Mouse (Mus musculus) heart, embryonic 16.5 days (tissue): ENCODE measurements around the gene Ppfia3. TPM values are rescaled to one million over a fixed set of nuclear protein-coding genes. Genes with fewer than 3 reads are reported as not detected.
"Not testable (repeated sequence)": the region's sequence is repeated elsewhere in the genome, so short reads cannot be mapped to it uniquely, and the experiment has no call there.

Source experiments
- ATAC-seq: fragments of 200-750 bp; cut with Nextera tagmentation; replicated peaks from 2 replicates; pipeline ENCODE4 v1.8.0; 2017; ENCODE audit warnings: moderate number of reproducible peaks; ENCODE audit not compliant: insufficient read depth, low FRiP score; ENCODE audit errors: extremely low read depth
- H3K27ac ChIP-seq: fragments of 300-500 bp; sonication (generic); 2 replicates; pipeline ENCODE4 v1.5.1; 2014; ENCODE audit warnings: mild to moderate bottlenecking, low read length, control low read depth, moderate library complexity
- H3K27me3 ChIP-seq: fragments of 300-500 bp; sonication (generic); 2 replicates; pipeline ENCODE4 v1.6.1; 2014; ENCODE audit warnings: low read length, mixed read lengths; ENCODE audit not compliant: control insufficient read depth, insufficient read depth
- H3K36me3 ChIP-seq: fragments of 300-500 bp; sonication (generic); 2 replicates; pipeline ENCODE4 v1.6.1; 2014; ENCODE audit not compliant: control insufficient read depth, insufficient read depth
- H3K4me1 ChIP-seq: fragments of 300-500 bp; sonication (generic); 2 replicates; pipeline ENCODE4 v1.6.1; 2014; ENCODE audit warnings: low read length, mixed read lengths; ENCODE audit not compliant: control insufficient read depth, insufficient read depth
- H3K4me2 ChIP-seq: fragments of 300-500 bp; sonication (generic); 2 replicates; pipeline ENCODE4 v1.6.1; 2014; ENCODE audit warnings: low read depth, mild to moderate bottlenecking, control low read depth, low read length
- H3K4me3 ChIP-seq: fragments of 300-500 bp; sonication (generic); 2 replicates; pipeline ENCODE4 v1.5.1; 2014; ENCODE audit warnings: mild to moderate bottlenecking, control low read depth, low read length
- H3K9ac ChIP-seq: fragments of 300-500 bp; sonication (generic); 2 replicates; pipeline ENCODE4 v1.6.1; 2014; ENCODE audit warnings: low read length, control low read depth
- H3K9me3 ChIP-seq: fragments of 300-500 bp; sonication (generic); replicated peaks from 2 replicates; pipeline ENCODE4 v1.6.1; 2016; ENCODE audit warnings: low read length; ENCODE audit not compliant: control insufficient read depth
- WGBS: fragments of 180-500 bp; shearing (Covaris S2); extraction: QIAGEN DNeasy Blood & Tissue Kit; methylation state at CpG from one replicate; pipeline ENCODE4 v1.1.7; 2014; 5-methylcytosine and 5-hydroxymethylcytosine counted together
- polyA plus RNA-seq: library from polyadenylated mRNA; unstranded; fragments of >200 nt; fragmentation: Nextera tagmentation; extraction: Ambion mirVana; gene quantifications from 2 replicates; pipeline ENCODE4 v1.2.1, GENCODE M21; 2015

The Ppfia3 gene
- polyA plus RNA-seq, 1 experiment from 2014 or later, result 1.5 TPM

DNA sequence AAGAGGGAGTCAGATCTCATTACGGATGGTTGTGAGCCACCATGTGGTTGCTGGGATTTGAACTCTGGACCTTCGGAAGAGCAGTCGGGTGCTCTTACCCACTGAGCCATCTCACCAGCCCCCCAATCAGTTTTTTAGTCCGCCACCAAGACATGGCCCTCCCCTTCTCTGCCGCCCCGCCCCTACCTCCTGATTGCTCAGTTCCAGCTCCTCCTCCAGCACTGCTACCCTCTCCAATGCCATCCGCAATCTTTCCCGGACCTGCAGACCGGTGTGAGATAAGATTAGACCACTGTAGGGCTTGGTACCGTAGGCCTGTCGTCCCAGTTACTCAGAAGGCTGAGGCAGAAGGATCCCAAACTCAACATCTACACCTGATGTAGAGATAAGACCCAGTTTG is 7.7 kb downstream of the Ppfia3 start:
- H3K36me3 ChIP-seq, H3K4me3 ChIP-seq, H3K9me3 ChIP-seq, ATAC-seq, H3K4me1 ChIP-seq, H3K27ac ChIP-seq, H3K4me2 ChIP-seq, H3K9ac ChIP-seq: not testable (repeated sequence)
- 42% methylated on average over 9 of the region's 11 CpGs for WGBS
- H3K27me3 ChIP-seq, result peaks cover 46% of the 10 kb centered on the region

DNA sequence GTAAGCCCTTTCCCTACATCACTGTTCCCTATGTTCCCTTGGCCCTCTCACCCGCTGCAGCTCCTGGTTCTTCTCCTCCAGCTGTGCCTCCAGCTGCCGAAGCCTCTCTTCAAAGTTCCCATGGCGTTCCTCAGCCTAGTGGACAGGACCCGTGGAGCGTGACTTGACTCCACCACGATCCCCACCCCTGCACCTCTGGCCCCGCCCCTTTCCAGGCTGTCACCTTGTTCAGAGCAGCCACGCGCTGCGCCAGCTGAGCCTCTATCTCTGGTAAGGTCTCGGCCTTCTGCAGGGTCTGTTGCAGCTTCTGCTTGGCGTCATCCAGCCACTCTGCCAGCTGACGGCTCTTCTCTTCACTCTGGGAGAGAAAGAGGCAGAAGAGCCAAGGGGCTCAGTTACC is 10.7 kb downstream of the Ppfia3 start:
- H3K4me1 ChIP-seq, result no peaks in the 10 kb centered on the region
- peaks cover 22% of the 10 kb centered on the region for H3K27me3 ChIP-seq
- H3K4me2 ChIP-seq, result no peak overlapping the region
- H3K9me3 ChIP-seq, result no peaks in the 10 kb centered on the region
- no peak overlapping the region for H3K9ac ChIP-seq
- no peaks in the 10 kb centered on the region for H3K36me3 ChIP-seq
- WGBS, result 31% methylated on average over 13 of the region's 13 CpGs
- H3K27ac ChIP-seq, result no peak overlapping the region
- ATAC-seq, result no peak
- H3K4me3 ChIP-seq, result no peak overlapping the region

DNA sequence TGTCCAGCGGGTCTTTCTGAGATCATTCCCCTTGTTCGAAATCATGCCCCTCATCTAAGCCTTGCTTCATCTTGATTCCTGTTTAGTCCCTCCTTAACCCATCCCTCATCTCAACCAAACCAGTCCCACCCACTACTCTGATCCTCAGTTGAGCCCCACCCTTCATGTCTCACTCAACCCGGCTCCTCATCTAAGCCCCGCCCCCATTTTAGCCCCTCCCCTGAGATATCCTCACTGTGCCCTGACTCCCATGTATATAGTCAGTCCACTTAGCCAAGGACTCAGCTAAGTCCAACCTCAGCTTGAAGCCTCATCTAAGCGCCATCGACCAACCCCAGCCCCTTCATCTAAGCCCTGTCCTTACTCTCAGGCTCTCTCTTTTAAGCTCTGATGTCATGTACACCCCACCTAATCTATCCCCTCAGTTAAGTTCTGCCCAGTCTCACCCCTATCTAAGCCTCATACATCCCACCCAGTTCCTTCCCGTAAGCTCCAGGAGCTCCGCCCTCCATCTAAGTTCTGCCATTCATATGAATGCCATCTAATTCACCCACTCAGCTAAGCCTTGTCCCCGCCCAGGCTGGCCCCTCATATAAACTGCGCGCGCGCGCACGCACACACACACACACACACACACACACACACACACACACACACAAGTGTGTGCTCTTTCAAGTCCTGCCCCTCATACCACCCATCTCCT is 11.3 kb downstream of the Ppfia3 start:
- Histone ChIP-seq H3K36me3 (no peaks in the 10 kb centered on the region), H3K4me2 (no peak overlapping the region), H3K27me3 (peaks cover 16% of the 10 kb centered on the region), H3K4me1 (no peaks in the 10 kb centered on the region), H3K27ac (no peak overlapping the region), H3K9ac (no peak overlapping the region), H3K4me3 (no peak overlapping the region), H3K9me3 (no peaks in the 10 kb centered on the region)
- no peak for ATAC-seq
- WGBS, result 63% methylated on average over 15 of the region's 15 CpGs

DNA sequence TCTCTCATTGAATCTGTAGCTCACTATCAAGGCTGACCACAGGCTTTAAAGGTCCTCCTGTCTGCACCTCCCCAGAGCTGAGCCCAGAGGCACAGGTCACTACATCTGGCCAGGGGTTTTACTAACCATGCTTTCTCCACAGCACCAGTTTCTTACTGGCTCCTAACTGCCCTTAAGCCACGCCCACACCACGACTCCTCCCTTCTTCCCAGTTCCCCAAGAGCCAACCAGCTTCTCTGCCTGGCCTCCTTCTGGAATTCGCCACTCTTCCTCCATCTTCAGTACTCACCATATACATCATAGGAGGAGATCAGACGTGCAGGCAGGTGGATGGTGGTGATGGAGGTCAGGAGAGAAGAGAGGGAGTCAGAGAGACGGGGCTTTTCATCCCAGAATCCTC is 13.8 kb downstream of the Ppfia3 start:
- H3K9ac ChIP-seq, result no peak overlapping the region
- H3K36me3 ChIP-seq, result no peaks in the 10 kb centered on the region
- peaks cover 9% of the 10 kb centered on the region; the same call in 1 of the 2 replicates for H3K27me3 ChIP-seq

DNA sequence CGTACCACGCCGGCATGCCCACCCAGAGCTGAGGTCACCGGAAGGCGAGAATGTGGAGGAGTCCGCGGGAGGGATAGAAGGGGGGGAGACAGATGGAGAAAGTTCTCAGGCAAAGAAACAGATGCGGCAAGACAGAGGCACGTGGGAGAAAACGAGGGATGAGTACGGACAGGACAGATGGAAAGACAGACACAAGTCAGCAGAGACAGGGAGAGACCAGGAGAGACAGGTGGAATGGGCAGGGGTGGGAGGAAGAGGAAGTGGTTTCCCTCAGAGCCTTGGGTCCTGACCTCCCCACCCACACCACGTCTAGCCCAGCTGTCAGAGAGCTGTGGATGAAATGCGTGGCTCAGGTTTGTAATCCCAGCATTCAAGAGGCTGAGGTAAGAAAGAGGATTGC is 19.9 kb downstream of the Ppfia3 start:
- Histone ChIP-seq H3K4me3 (no peak overlapping the region), H3K36me3 (no peaks in the 10 kb centered on the region), H3K27me3 (peaks cover 6% of the 10 kb centered on the region; the same call in 1 of the 2 replicates), H3K4me1 (no peaks in the 10 kb centered on the region), H3K27ac (no peak overlapping the region), H3K4me2 (no peak overlapping the region), H3K9ac (no peak overlapping the region), H3K9me3 (no peaks in the 10 kb centered on the region)
- no peak for ATAC-seq
- WGBS, result 66% methylated on average over 13 of the region's 13 CpGs

More for the DNA sequence above, 13.8 kb downstream of the Ppfia3 start:
- H3K4me2 ChIP-seq, result no peak overlapping the region
- no peak overlapping the region for H3K4me3 ChIP-seq
- H3K9me3 ChIP-seq, result no peaks in the 10 kb centered on the region
- WGBS, result 24% methylated on average over 5 of the region's 5 CpGs
- H3K4me1 ChIP-seq, result no peaks in the 10 kb centered on the region
- no peak for ATAC-seq
- no peak overlapping the region for H3K27ac ChIP-seq

DNA sequence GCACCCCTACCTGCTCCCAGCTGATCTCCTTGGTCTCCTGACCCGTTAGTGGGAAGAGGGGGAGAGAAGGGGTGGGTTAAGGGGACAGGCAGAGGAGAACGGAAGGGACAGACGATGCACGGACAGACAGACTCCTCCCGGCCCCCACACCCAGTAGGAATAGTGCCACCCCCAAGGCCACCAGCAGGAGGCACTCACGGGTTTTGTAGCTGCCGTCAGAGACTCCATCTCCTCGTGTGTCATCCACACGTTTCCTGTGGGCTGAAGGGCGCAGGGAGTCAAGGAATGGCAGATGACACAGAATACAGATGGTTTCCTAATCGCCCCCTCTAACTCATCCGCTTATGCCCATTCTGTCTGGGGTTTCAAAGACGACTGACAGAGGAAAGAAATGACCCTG is 23.3 kb downstream of the Ppfia3 start:
- WGBS, result 23% methylated on average over 13 of the region's 13 CpGs
- H3K4me3 ChIP-seq, result no peak overlapping the region
- H3K36me3 ChIP-seq, result no peaks in the 10 kb centered on the region
- ATAC-seq, result no peak
- peaks cover 2% of the 10 kb centered on the region; the same call in 1 of the 2 replicates for H3K27me3 ChIP-seq
- H3K9me3 ChIP-seq, result no peaks in the 10 kb centered on the region
- H3K4me1 ChIP-seq, result peaks cover 28% of the 10 kb centered on the region
- H3K9ac ChIP-seq, result no peak overlapping the region
- H3K4me2 ChIP-seq, result no peak overlapping the region
- H3K27ac ChIP-seq, result no peak overlapping the region

DNA sequence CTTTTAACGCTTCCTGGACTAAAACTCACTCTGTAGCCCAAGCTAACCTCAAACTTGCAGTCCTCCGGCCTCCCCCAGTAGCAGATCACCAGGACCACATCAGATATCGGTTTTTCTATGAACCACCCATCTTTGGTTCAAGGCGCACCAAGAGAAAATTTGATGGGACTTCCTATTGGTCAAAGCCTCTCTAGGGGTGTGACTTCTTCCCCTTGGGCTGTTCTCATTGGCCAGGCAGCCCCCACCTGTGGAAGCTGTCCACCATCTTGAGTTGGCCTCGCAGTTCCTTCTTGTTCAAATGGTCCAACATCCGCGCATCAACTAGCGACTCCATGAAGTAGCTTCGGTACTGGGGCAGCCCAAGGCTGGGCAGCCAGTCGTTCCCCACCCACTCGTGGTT is 24.7 kb downstream of the Ppfia3 start:
- no peak for ATAC-seq
- H3K36me3 ChIP-seq, result no peaks in the 10 kb centered on the region
- no peak overlapping the region for H3K27ac ChIP-seq
- H3K27me3 ChIP-seq, result no peaks in the 10 kb centered on the region
- no peak overlapping the region for H3K9ac ChIP-seq
- H3K4me3 ChIP-seq, result no peak overlapping the region
- H3K9me3 ChIP-seq, result no peaks in the 10 kb centered on the region
- H3K4me1 ChIP-seq, result peaks cover 38% of the 10 kb centered on the region
- H3K4me2 ChIP-seq, result no peak overlapping the region
- WGBS, result 89% methylated on average over 11 of the region's 11 CpGs

DNA sequence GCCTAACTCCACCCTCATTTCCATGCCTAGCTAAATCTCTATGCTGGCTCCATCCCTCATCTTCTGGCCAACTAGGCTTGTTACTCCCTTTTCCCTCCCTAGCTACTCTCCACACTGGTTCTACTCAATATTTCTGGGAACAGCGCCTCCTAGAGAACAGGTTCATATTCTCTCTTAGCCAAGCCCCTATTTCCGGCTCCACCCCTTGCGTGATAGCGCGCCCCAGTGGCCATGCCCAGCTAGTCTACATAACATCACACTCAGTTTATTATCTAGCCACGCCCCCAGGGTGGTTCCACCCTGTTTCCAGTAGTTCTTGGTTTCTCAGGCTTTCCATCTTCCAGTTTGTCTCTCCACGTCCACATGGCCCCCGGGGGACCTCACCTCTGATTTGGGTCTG is 25.5 kb downstream of the Ppfia3 start:
- H3K9ac ChIP-seq, result no peak overlapping the region
- H3K36me3 ChIP-seq, result no peaks in the 10 kb centered on the region
- no peaks in the 10 kb centered on the region for H3K27me3 ChIP-seq
- no peak overlapping the region for H3K27ac ChIP-seq
- ATAC-seq, result peak; percentile 35
- H3K4me2 ChIP-seq, result peak overlapping the region; percentile 85
- 2% methylated on average over 8 of the region's 8 CpGs for WGBS
- peak overlapping the region; percentile 67; the same call in 1 of the 2 replicates for H3K4me3 ChIP-seq
- H3K9me3 ChIP-seq, result no peaks in the 10 kb centered on the region
- peaks cover 39% of the 10 kb centered on the region for H3K4me1 ChIP-seq

DNA sequence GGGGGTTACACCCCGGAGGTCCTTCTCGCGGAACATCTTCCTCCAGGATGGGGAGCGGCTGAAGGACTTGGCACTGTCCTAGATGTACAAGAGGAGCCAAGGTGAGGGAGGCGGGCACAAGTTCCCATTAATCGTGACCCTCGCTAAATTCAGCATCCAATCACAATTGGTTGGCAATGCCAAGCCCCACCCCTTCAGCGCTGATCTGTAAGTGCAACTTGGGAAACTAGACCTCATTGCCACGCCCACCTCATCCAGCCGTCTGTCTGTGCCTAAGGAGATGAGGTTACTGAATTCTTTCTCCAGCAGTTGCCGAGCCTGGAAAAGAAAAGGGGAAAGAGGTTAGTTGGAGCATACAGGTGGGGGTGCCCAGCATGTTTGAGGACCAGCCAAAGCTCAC is 26.1 kb downstream of the Ppfia3 start:
- Histone ChIP-seq H3K4me3 (peak overlapping the region; percentile 67), H3K9ac (peak overlapping the region; percentile 75; the same call in 1 of the 2 replicates), H3K9me3 (no peaks in the 10 kb centered on the region), H3K4me2 (peak overlapping the region; percentile 85), H3K27ac (0 out of 2 replicates have a peak overlapping the region, but pooled peaks have one; percentile 16), H3K4me1 (peaks cover 41% of the 10 kb centered on the region), H3K27me3 (no peaks in the 10 kb centered on the region), H3K36me3 (no peaks in the 10 kb centered on the region)
- under 1% methylated on average over 11 of the region's 11 CpGs for WGBS
- 0 out of 2 replicates have a peak, but pooled peaks have one; percentile 15 for ATAC-seq
